In genomic region chr13:44558491-44559177, GRCm38 (mm10) we compare ENCODE assay signal across 14 mouse cellular contexts.
DNase-seq lines count a peak whose midpoint lies in the region.
"Had no signal": no experiment of that assay in that cellular context is flagged by ENCODE, and none has a peak within 500 bp of the region (broad histone marks: within the 10 kb centered on the region; RNA-seq: fewer than 3 reads in every experiment).

No protein-coding gene starts in this region.

- peak; percentile 28 for DNase-seq in cerebellum, adult 11 months
- DNase-seq in cerebellum, postnatal 4 days (ENCODE audit: low spot score in 2 of 2): no peak
- DNase-seq in R1 (ENCODE audit: low read depth, low spot score): peak; percentile 70
- DNase-seq in cerebellum, adult 9-10 months: peak; percentile 53
- DNase-seq in liver: no peak
- no peak for DNase-seq in heart, adult 18-20 months
- no peak for DNase-seq in kidney, postnatal 4 days
- DNase-seq: adrenal gland, adult 8-10 months; gastrocnemius, postnatal 25 days; heart, adult 2 months; kidney, adult 11 months; kidney, postnatal 14 days; liver, postnatal 0 days; lung, postnatal 36 days had no signal

Comparison
In these comparisons a context has a peak if more than half of its experiments do, and no peak if none do; other contexts are left out.
1. DNase-seq: peak in cerebellum, adult 11 months (single experiment), R1 (single experiment) and cerebellum, adult 9-10 months (single experiment); none in cerebellum, postnatal 4 days (0 of 2), liver (single experiment), heart, adult 18-20 months (0 of 2) and kidney, postnatal 4 days (0 of 2).